Mouse (Mus musculus) C2C12 (cell line): Measurements from ENCODE around the gene Vps25. TPM values are rescaled to one million over a fixed set of nuclear protein-coding genes. Genes with fewer than 3 reads are reported as not detected.

ENCODE experiments used
- H3K27me3 ChIP-seq: one replicate; pipeline ENCODE4 v1.6.1; 2011; ENCODE audit not compliant: control insufficient read depth, insufficient read depth, insufficient read length
- H3K36me3 ChIP-seq: one replicate; pipeline ENCODE4 v1.6.1; 2011; ENCODE audit not compliant: control insufficient read depth, insufficient read depth
- H3K4me3 ChIP-seq: one replicate; pipeline ENCODE4 v1.5.1; 2011; ENCODE audit warnings: mild to moderate bottlenecking, control low read depth; ENCODE audit not compliant: poor library complexity, insufficient read depth, severe bottlenecking
- H3K79me2 ChIP-seq: one replicate; pipeline ENCODE4 v1.6.1; 2011; ENCODE audit not compliant: control insufficient read depth, insufficient read depth
- H3K79me3 ChIP-seq: one replicate; pipeline ENCODE4 v1.6.1; 2011; ENCODE audit warnings: low read depth, control low read depth
- H3ac ChIP-seq: one replicate; pipeline ENCODE3; 2011; ENCODE audit warnings: low read depth; ENCODE audit not compliant: control insufficient read depth, insufficient read length
- CEBPB ChIP-seq: IDR thresholded peaks from one replicate; pipeline ENCODE4 v1.6.1; 2011; ENCODE audit warnings: low read depth, mild to moderate bottlenecking, control low read depth, moderate library complexity
- CTCF ChIP-seq: IDR thresholded peaks from one replicate; pipeline ENCODE4 v1.5.1; 2011; ENCODE audit not compliant: control insufficient read depth, insufficient read depth, insufficient read length
- FOSL1 ChIP-seq: IDR thresholded peaks from one replicate; pipeline ENCODE4 v1.8.0; 2011; ENCODE audit warnings: mild to moderate bottlenecking, low read length; ENCODE audit not compliant: poor library complexity, insufficient read depth, severe bottlenecking
- MAX ChIP-seq: IDR thresholded peaks from one replicate; pipeline ENCODE4 v1.6.1; 2011; ENCODE audit warnings: mild to moderate bottlenecking, control low read depth
- MYOD1 ChIP-seq: IDR thresholded peaks from one replicate; pipeline ENCODE4 v1.6.1; 2011; ENCODE audit warnings: low read depth; ENCODE audit not compliant: control insufficient read depth, insufficient read length
- MYOG ChIP-seq: IDR thresholded peaks from one replicate; pipeline ENCODE4 v1.6.1; 2011; ENCODE audit not compliant: control insufficient read depth, insufficient read length; ENCODE audit errors: extremely low read depth
- USF1 ChIP-seq: IDR thresholded peaks from one replicate; pipeline ENCODE4 v1.6.1; 2011; ENCODE audit warnings: low read depth, mild to moderate bottlenecking, control low read depth, moderate library complexity
- polyA plus RNA-seq: library from polyadenylated mRNA; unstranded; fragments of >200 nt; fragmentation: generic; extraction: Trizol; gene quantifications from one replicate; pipeline ENCODE4 v1.2.1, GENCODE M21; 2012; ENCODE audit warnings: missing spikeins

Vps25 gene
- polyA plus RNA-seq, 1 experiment: 116 TPM

- H3K36me3 ChIP-seq: no peaks in the 10 kb centered on the region
- H3K79me2 ChIP-seq: no peaks in the 10 kb centered on the region
- H3ac ChIP-seq: peak within 1 kb of the TSS; percentile 21
- H3K79me3 ChIP-seq: no peaks in the 10 kb centered on the region
- TF ChIP-seq CEBPB: no peak
- no peak within 1 kb of the TSS for H3K4me3 ChIP-seq
- peaks cover 26% of the 10 kb centered on the region for H3K27me3 ChIP-seq
These were observed 7.4 kb upstream of the Vps25 start, which contains the start of gene Ramp2 for GRCm38 (mm10) chr11:101245855-101246701. Ramp2 (plus strand) TSS chr11:101246028.

- TF ChIP-seq MYOG: no peak
- Histone ChIP-seq H3ac (peak overlapping the region; percentile 21), H3K27me3 (peaks cover 25% of the 10 kb centered on the region)
These were observed 6.8 kb upstream of the Vps25 start for GRCm38 (mm10) chr11:101246702-101247012.

DNA sequence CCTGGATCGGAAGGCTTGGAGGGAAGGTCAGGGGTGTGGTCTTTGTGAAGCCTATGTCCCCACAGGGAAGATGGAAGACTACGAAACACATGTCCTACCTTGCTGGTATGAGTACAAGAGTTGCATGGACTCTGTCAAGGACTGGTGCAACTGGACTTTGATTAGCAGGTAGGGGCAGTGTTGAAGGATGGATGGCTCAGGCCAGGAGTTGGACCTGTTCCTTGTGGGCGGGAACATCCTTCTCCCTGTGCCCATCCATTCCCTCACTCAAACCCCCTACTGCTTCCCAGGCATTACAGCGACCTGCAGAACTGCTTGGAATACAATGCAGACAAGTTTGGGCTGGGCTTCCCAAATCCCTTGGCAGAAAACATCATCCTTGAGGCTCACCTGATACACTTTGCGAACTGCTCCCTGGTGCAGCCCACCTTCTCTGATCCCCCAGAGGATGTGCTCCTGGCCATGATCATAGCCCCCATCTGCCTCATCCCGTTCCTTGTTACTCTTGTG is 5.9 kb upstream of the Vps25 start:
- H3K79me2 ChIP-seq: no peaks in the 10 kb centered on the region
- no peaks in the 10 kb centered on the region for H3K36me3 ChIP-seq
- H3K79me3 ChIP-seq: no peaks in the 10 kb centered on the region
- H3K4me3 ChIP-seq: no peak overlapping the region
- peaks cover 22% of the 10 kb centered on the region for H3K27me3 ChIP-seq
- H3ac ChIP-seq: no peak overlapping the region
- TF ChIP-seq CTCF (no peak), MYOD1 (no peak), MYOG (no peak), MAX (no peak), CEBPB (no peak), USF1 (no peak), FOSL1 (no peak)

More at GRCm38 (mm10) chr11:101246702-101247012, 6.8 kb upstream of the Vps25 start:
- Histone ChIP-seq H3K4me3 (no peak overlapping the region), H3K79me2 (no peaks in the 10 kb centered on the region), H3K36me3 (no peaks in the 10 kb centered on the region), H3K79me3 (no peaks in the 10 kb centered on the region)

- no peaks in the 10 kb centered on the region for H3K79me2 ChIP-seq
These were observed 5.1 kb upstream of the Vps25 start for GRCm38 (mm10) chr11:101248258-101248994.

GRCm38 (mm10) chr11:101251031-101251430 is 2.5 kb upstream of the Vps25 start:
- no peak overlapping the region for H3ac ChIP-seq
- H3K36me3 ChIP-seq: no peaks in the 10 kb centered on the region
- TF ChIP-seq MAX (no peak), CEBPB (no peak), FOSL1 (no peak), CTCF (no peak), MYOD1 (no peak), MYOG (no peak), USF1 (no peak)
- peaks cover 11% of the 10 kb centered on the region for H3K27me3 ChIP-seq
- no peak overlapping the region for H3K4me3 ChIP-seq
- H3K79me2 ChIP-seq: peaks cover 13% of the 10 kb centered on the region
- no peaks in the 10 kb centered on the region for H3K79me3 ChIP-seq

More at GRCm38 (mm10) chr11:101248258-101248994, 5.1 kb upstream of the Vps25 start:
- Histone ChIP-seq H3ac (no peak overlapping the region), H3K79me3 (no peaks in the 10 kb centered on the region), H3K36me3 (no peaks in the 10 kb centered on the region), H3K4me3 (no peak overlapping the region), H3K27me3 (peaks cover 22% of the 10 kb centered on the region)
- TF ChIP-seq FOSL1 (no peak), MYOG (no peak), CEBPB (no peak), CTCF (peak; percentile 14)

- H3ac ChIP-seq: peak overlapping the region; percentile 46
- no peaks in the 10 kb centered on the region for H3K27me3 ChIP-seq
- H3K4me3 ChIP-seq: peak overlapping the region; percentile 76
- TF ChIP-seq FOSL1 (no peak), MYOG (no peak), USF1 (no peak), MAX (no peak), CEBPB (no peak), MYOD1 (no peak)
- peaks cover 13% of the 10 kb centered on the region for H3K79me2 ChIP-seq
- no peaks in the 10 kb centered on the region for H3K36me3 ChIP-seq
- H3K79me3 ChIP-seq: no peaks in the 10 kb centered on the region
These were observed 566 bp upstream of the Vps25 start for GRCm38 (mm10) chr11:101252941-101253340.
